8 mouse cellular contexts compared by ENCODE assay signal in genomic region chr11:113750571-113751483, GRCm38 (mm10). TPM values are rescaled to one million over a fixed set of nuclear protein-coding genes. Genes with fewer than 3 reads are reported as not detected.
DNase-seq lines count a peak whose midpoint lies in the region; ATAC-seq and TF ChIP-seq lines count a peak whose summit lies in the region.

No protein-coding gene starts in this region.

- under 1% methylated on average over 67 of the region's 67 CpGs for WGBS in forebrain, embryonic 16.5 days
- WGBS in lung, embryonic 15.5 days: under 1% methylated on average over 67 of the region's 67 CpGs
- 2% methylated on average over 67 of the region's 67 CpGs for WGBS in olfactory bulb, adult 2 months

- no peak for TF ChIP-seq POLR2A in olfactory bulb, adult 2 months (IDR thresholded peaks at IDR 0.05; ENCODE audit: insufficient read depth, low read depth, low read length)

- peak overlapping the region; percentile 95 for H3K9ac ChIP-seq in forebrain, embryonic 16.5 days (replicated peaks; ENCODE audit: low read depth, low read length)
- peak overlapping the region; percentile 92 for H3K9ac ChIP-seq in lung, embryonic 15.5 days

- H3K27me3 ChIP-seq in forebrain, embryonic 16.5 days (replicated peaks; ENCODE audit: control insufficient read depth, insufficient read depth, low read length): no peaks in the 10 kb centered on the region
- H3K27me3 ChIP-seq in lung, embryonic 15.5 days: no peaks in the 10 kb centered on the region

- no peaks in the 10 kb centered on the region for H3K36me3 ChIP-seq in forebrain, embryonic 16.5 days (ENCODE audit: control insufficient read depth, insufficient read depth)
- peaks cover 10% of the 10 kb centered on the region; the same call in 1 of the 2 replicates for H3K36me3 ChIP-seq in lung, embryonic 15.5 days

- H3K4me2 ChIP-seq in forebrain, embryonic 16.5 days (ENCODE audit: low read length): peak overlapping the region; percentile 68
- peak overlapping the region; percentile 86 for H3K4me2 ChIP-seq in lung, embryonic 15.5 days

- peak; percentile 70 for DNase-seq in MN1 (ENCODE audit: low spot score)
- DNase-seq in cerebellum, adult 18-20 months: peak; percentile 30 to 33
- peak; percentile 78 to 83 for DNase-seq in heart, postnatal 36 days
- peak; percentile 53 to 66 for DNase-seq in layer of hippocampus, adult 8-10 months (ENCODE audit: low spot score in 2 of 2)
- peak; percentile 75 for DNase-seq in thymus, postnatal 0 days (ENCODE audit: low spot score)

- peaks cover 41% of the 10 kb centered on the region for H3K4me1 ChIP-seq in forebrain, embryonic 16.5 days (replicated peaks; ENCODE audit: control insufficient read depth, insufficient read depth, low read length)
- H3K4me1 ChIP-seq in lung, embryonic 15.5 days: peaks cover 49% of the 10 kb centered on the region
- peaks cover 37% of the 10 kb centered on the region for H3K4me1 ChIP-seq in olfactory bulb, adult 2 months (ENCODE audit: control insufficient read depth, insufficient read depth, low read length)

- TF ChIP-seq CTCF in olfactory bulb, adult 2 months (IDR thresholded peaks at IDR 0.05; ENCODE audit: insufficient read depth, low read depth, low read length): no peak

- peak; percentile 52 for ATAC-seq in forebrain, embryonic 16.5 days
- peak; percentile 16; the same call in 1 of the 2 replicates for ATAC-seq in lung, embryonic 15.5 days (ENCODE audit: borderline replicate concordance, extremely low read depth, low FRiP score, low TSS enrichment)

- peak overlapping the region; percentile 70 for H3K4me3 ChIP-seq in forebrain, embryonic 16.5 days (replicated peaks; ENCODE audit: low read length)
- peak overlapping the region; percentile 81 for H3K4me3 ChIP-seq in lung, embryonic 15.5 days
- peak overlapping the region; percentile 70 for H3K4me3 ChIP-seq in olfactory bulb, adult 2 months (ENCODE audit: insufficient read depth, low read depth, low read length)

- peak overlapping the region; percentile 96 for H3K27ac ChIP-seq in forebrain, embryonic 16.5 days (ENCODE audit: low read length)
- H3K27ac ChIP-seq in lung, embryonic 15.5 days: peak overlapping the region; percentile 98
- peak overlapping the region; percentile 65 for H3K27ac ChIP-seq in olfactory bulb, adult 2 months (ENCODE audit: insufficient read depth, low read depth, low read length)

- no peaks in the 10 kb centered on the region for H3K9me3 ChIP-seq in forebrain, embryonic 16.5 days (ENCODE audit: control insufficient read depth, low read length)
- H3K9me3 ChIP-seq in lung, embryonic 15.5 days: no peaks in the 10 kb centered on the region

- intact Hi-C loops in heart, postnatal 36 days (cut with DNase I): loop anchor here (1.0 to 2.0 kb wide), 4 partner anchors 27 to 102 kb away; partner anchors contain the start of genes Cog1 and Cpsf4l

RNA-seq across cellular contexts. Expression of gene Cdc42ep4, which starts 0.9 kb away (rescaled TPM):
- polyA plus RNA-seq in forebrain, embryonic 16.5 days (2015; fragmentation: Nextera tagmentation; extraction: Ambion mirVana): 99.9 and 100 TPM in 2 replicates
- 10 to 100 TPM; 16.5 to 20.5 TPM for total RNA-seq in heart, postnatal 36 days (2021)
- 10 to 100 TPM; 32.4 to 41.1 (median 37.3) TPM for total RNA-seq in layer of hippocampus, adult 8-10 months (2022)
- polyA plus RNA-seq in lung, embryonic 15.5 days (2015; fragmentation: Nextera tagmentation; extraction: Ambion mirVana): 122 TPM in 2 replicates
- polyA plus RNA-seq in olfactory bulb, adult 2 months (2012; ENCODE audit: insufficient read depth, insufficient read length, low replicate concordance, missing spikeins): not detected in 2 replicates
- 37.0 and 38.7 TPM in 2 replicates for polyA plus RNA-seq in thymus, postnatal 0 days (2015; fragmentation: Nextera tagmentation; extraction: Ambion mirVana)

RNA-seq across cellular contexts. Expression of gene Cpsf4l, which starts 41.0 kb away (rescaled TPM):
- 0.32 and 0.35 TPM in 2 replicates for polyA plus RNA-seq in forebrain, embryonic 16.5 days (2015; fragmentation: Nextera tagmentation; extraction: Ambion mirVana)
- not detected for total RNA-seq in heart, postnatal 36 days (2021)
- under 1 TPM in 1 of 4 experiments, not detected in 3; 0.68 TPM for total RNA-seq in layer of hippocampus, adult 8-10 months (2022)
- 0.57 and 2.7 TPM in 2 replicates for polyA plus RNA-seq in lung, embryonic 15.5 days (2015; fragmentation: Nextera tagmentation; extraction: Ambion mirVana)
- not detected in 2 replicates for polyA plus RNA-seq in olfactory bulb, adult 2 months (2012; ENCODE audit: insufficient read depth, insufficient read length, low replicate concordance, missing spikeins)
- polyA plus RNA-seq in thymus, postnatal 0 days (2015; fragmentation: Nextera tagmentation; extraction: Ambion mirVana): 38.4 and 45.2 TPM in 2 replicates

Comparison
In these comparisons a context has a peak if more than half of its experiments do, and no peak if none do; other contexts are left out.
1. Peak in every context shown above with its lines: DNase-seq, ATAC-seq, H3K4me3 ChIP-seq and H3K27ac ChIP-seq.
2. RNA of gene Cpsf4l, which starts 41.0 kb away (polyA plus RNA-seq): 38.4 to 45.2 TPM in thymus, postnatal 0 days; 0.57 to 2.7 TPM in lung, embryonic 15.5 days, 0.32 to 0.35 TPM in forebrain, embryonic 16.5 days and not detected in olfactory bulb, adult 2 months; every median in the first group is over 10 times any median in the second.